Mouse (Mus musculus) ES-E14 (cell line): ENCODE results near the gene Tfap4.

Experiments used
- MAFK ChIP-seq: IDR thresholded peaks from 2 replicates; pipeline ENCODE4 v1.6.1; 2014; ENCODE audit warnings: mild to moderate bottlenecking, low read depth, low read length, inconsistent platforms; ENCODE audit not compliant: insufficient read depth
- ZC3H11A ChIP-seq: IDR thresholded peaks from 2 replicates; pipeline ENCODE4 v1.6.1; 2012; ENCODE audit warnings: low read depth, mild to moderate bottlenecking, inconsistent platforms, low read length, borderline replicate concordance

GRCm38 (mm10) chr16:4587516-4588210 lies 28.0 kb upstream of the Tfap4 start:
- TF ChIP-seq MAFK (no peak), ZC3H11A (no peak)
